Mouse (Mus musculus) thymus, adult 2 months (tissue): ENCODE results near the gene Rapgef3.

Experiments used
- CTCF ChIP-seq: fragments of 200-500 bp; IDR thresholded peaks from 2 replicates; pipeline ENCODE4 v1.5.1; 2012; ENCODE audit warnings: mild to moderate bottlenecking, control low read depth, low read length, moderate library complexity, borderline replicate concordance; ENCODE audit not compliant: control insufficient read depth, poor library complexity, insufficient read depth; ENCODE audit errors: extremely low read depth
- POLR2A ChIP-seq: fragments of 200-500 bp; IDR thresholded peaks from 2 replicates; pipeline ENCODE4 v1.6.1; 2012; ENCODE audit warnings: mild to moderate bottlenecking, low read length, control low read depth, moderate library complexity; ENCODE audit not compliant: control insufficient read depth, poor library complexity, insufficient read depth; ENCODE audit errors: extremely low read depth

GRCm38 (mm10) chr15:97814703-97815102 lies 46.9 kb upstream of the Rapgef3 start:
- no peak for TF ChIP-seq POLR2A
- no peak for TF ChIP-seq CTCF
